Mouse (Mus musculus) left cerebral cortex, postnatal 4 days (tissue): ENCODE results near the gene Igsf11. TPM values are rescaled to one million over a fixed set of nuclear protein-coding genes. Genes with fewer than 3 reads are reported as not detected.

ENCODE experiments used
- DNase-seq: peaks from one replicate; pipeline ENCODE4 v3.0.0-alpha.2; 2022
- intact Hi-C: fragments of 180-260 bp; cut with DNase I; formaldehyde crosslinking; loops from one replicate; pipeline ENCODE4 v1.15.1; 2025
- total RNA-seq, 2 experiments: library from RNA; stranded (reverse); gene quantifications; 2 replicates each; pipeline ENCODE4 v1.2.3; 2021

Igsf11 gene
- 10 to 100 TPM; 14.3 to 14.4 TPM for total RNA-seq

DNA sequence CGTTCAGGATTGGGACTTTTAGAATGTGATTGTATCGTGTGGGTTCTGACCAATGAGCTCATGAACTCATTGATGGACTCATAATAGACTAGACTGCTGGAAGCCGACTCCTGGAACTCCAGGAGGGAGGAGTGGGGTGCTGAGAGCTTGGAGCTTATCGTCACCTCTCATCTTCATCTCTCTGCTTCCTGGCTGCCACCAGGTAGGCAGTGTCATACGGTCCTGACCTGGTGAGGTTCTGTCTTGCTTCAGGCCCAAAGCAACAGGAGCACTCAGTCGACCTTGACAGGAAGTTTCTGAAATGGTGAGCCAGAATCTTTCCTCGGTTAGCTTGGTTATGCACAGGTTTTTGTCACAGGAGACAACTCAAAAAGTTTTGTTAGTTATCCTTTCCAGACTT, at the start of gene Igsf11:
Gene Igsf11 (plus strand): TSS at position 301 of the 400 bp plus-strand sequence.
- DNase-seq, result no peak
- intact Hi-C loops, result no loop called here

DNA sequence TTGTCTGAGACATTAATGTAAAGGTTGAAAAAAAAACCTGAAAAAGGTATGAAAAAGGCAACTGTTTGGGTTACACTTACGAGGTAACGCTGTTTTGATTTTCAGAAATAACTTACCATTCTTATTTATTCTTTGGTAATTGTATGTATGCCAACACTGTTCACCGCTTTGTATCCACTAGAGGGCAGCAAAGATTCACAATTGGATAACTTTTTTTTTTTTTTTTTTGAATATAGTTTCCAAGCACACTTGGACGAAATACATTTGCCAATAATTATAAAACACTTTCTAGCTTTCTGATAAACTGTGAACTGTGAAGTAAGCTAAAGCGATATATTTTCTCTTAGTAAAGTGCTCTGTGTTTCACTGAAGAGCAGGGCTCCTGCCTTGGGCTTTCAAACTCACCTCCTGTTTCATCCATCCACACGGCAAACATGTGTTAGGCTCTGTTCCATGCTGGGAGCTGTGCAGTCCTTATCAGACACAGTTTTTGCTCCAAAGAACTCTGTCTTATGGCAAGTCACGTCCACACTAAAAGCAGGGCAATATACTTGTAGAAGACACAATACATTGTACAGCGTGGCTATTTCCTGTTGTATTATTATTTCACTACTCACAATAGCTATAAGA, 34.2 kb upstream of the Igsf11 start:
- intact Hi-C loops, result loop anchor here (2.0 kb wide), 1 partner anchor 195 kb away; no protein-coding TSS in a partner anchor
- no peak for DNase-seq

DNA sequence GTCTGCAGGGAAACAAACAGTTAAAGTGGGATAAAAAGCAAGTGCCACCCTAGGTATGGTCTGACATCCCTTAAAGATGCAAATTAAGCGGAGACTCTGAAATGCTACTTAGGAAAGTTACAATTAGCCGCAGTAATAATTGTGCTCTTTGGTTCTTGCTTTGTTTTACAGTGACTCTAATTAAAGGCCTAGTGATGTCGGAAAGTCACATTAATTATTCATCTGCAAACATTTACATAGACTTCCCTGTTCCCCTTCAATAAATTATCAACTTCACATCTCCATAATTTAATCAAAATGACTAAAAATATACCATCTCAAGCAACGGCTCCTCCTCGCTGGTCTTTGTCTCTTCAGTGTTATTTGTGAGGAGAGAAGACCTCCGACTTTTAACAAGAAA, 31.9 kb upstream of the Igsf11 start:
- DNase-seq, result no peak
- intact Hi-C loops, result no loop called here

DNA sequence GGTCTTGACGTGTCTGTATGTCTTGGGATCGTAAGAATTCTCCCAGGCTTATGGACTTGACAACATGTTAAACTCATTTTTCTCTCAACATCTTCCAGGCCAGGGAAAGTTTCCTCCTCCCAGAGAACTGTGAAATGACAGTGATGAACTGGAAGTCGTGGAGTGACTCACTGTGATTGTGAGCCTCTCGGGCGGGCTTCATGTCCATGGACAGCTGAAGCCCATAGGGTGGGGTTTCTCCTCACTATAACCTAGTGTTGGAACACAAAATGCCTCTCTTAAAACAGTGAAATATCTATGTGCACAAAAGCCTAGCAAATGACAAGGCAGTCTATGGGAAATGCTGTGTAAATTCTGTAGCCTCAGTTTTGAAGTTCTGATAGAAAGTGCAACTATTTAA, 28.1 kb upstream of the Igsf11 start:
- intact Hi-C loops, result no loop called here
- no peak for DNase-seq

DNA sequence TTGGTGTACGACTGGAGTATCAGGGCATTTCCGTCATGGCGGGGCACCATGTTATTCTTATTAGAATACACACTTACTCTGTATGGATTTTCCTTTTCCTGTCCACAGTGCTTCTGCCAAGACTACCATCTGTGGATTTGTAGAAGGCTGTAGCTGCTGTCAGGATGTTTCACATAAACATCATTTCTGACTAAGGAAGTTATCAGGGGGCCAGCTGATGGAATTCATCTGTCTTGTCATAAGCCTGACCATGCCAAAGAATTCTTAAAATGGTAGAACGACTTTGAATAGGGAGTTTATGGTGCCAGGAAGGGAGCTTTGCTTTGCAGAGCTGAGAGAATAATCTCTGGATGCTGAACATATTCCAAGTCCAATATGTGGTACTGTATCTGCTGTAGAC, 19.2 kb upstream of the Igsf11 start:
- intact Hi-C loops, result no loop called here
- no peak for DNase-seq

DNA sequence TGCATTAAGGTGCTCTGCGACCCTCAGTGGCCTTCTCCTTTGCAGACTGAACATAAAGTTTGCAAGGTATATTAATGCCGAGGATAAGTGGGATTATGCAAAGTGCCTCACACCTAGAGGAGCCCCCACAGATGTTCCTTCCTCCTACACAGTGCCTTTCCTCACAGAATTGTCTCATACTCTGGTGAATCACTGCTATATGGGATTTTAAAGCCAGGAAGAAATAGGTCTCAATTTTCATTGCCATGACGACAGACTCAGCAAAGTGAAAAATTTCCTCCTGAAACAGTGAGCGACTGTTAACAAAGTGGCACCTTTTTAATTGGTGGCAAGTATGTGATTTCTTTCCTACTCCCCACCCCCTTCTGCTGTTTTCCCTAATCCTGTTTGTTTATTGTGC, 18.0 kb upstream of the Igsf11 start:
- intact Hi-C loops, result no loop called here
- no peak for DNase-seq

DNA sequence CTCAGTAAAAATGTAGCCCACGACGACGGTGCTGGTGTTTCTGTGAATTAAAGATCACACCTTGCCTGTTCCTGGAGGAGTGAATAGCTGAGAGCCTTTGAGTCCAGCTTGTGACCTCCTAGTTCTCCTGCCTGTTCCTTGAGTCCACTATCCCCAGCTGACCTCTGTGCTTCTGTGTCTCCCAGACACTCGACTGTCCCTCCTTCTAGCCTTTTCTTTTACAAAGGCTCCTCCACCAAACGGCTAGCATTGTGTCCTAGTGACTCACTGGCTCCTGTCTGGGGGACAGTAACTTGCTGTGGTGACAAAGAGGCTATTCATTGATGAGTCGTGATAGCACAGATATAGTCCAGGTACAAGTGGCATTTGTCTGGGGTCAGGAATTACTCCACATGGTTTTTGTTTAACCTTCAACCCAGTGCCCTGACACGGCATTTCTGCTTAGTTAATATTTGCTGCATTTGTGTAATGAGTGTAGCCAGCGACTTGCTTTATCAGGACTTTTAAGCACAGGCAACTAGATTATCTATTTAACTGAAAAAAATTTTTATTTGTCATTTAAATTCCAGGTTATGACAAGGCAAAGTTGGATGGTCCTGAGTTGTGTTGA, 6.5 kb downstream of the Igsf11 start:
- intact Hi-C loops, result no loop called here
- no peak for DNase-seq

DNA sequence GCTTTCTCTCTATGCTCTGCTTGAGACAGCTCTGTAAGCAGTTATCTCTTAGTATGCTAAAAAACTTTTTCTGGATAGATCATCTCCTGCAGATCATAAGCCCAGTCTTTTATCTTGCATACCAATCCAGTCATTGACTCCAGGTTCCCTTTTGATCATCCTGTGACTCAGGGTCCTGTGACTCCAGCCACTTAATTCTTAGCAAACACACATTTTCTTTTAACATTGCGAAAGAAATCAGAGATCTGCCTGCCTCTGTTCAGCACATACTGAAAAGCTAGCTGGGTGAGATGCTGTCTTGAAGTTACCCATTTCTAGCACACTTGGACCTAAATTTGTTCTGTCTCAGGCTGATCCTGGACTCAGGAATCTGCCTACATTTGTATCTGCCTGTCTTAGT, 7.6 kb downstream of the Igsf11 start:
- intact Hi-C loops, result loop anchor here (10.0 kb wide), 1 partner anchor 145 kb away; no protein-coding TSS in a partner anchor
- DNase-seq, result no peak

DNA sequence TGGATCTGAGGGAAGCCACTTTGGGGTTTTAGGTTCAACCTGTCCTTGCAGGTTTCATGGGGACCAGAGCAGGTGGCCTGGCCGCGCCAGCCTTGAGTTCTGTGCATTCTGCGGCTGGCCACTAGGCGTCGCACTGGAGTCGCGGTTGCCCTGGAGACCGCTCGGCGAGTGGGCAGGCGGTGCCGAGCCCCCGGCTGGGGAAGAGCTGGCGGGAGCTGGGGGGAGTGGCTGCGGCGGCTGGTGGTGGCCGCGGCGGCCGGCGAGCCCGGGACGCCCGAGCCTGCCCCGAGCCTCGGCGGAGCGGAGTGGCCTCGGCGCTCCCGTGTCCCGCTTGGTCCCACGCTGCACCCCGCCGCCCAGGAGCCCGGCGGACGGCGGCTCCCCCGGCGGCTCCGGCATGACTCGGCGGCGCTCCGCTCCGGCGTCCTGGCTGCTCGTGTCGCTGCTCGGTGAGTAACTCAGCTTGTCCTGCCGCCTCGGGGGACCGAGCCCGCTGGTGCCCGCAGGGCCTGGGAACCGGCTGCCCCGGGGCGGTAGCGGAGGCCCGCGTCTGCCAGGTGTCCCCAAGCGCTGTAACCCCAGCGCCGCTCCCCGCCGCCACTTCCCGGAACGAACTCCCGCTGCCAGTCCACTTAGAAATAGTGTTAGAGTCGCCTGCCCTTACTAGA, 9.8 kb downstream of the Igsf11 start:
- intact Hi-C loops, result loop anchor here (10.0 kb wide), 1 partner anchor 143 kb away; no protein-coding TSS in a partner anchor
- peak; percentile 91 for DNase-seq

DNA sequence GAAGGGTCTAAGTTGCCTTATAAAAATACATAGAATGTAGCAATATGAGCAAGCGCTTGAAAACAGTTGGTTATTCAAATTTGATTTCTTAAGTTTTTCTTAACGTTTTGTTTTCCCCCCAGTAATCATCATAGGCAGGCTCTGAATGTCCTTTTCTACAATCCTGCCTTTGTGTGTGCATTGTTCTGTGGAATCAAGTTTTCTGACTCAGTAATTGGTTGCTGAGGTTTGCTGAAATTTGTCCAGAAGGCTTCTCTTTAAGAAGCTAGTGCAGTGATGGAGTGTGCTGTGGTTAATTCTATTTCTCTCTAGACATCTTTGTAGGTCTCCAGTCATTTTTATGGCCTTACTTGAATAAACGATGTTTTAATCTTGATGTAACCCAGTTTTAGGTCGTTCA, 10.5 kb downstream of the Igsf11 start:
- intact Hi-C loops, result loop anchor here (10.0 kb wide), 1 partner anchor 142 kb away; no protein-coding TSS in a partner anchor
- no peak for DNase-seq

DNA sequence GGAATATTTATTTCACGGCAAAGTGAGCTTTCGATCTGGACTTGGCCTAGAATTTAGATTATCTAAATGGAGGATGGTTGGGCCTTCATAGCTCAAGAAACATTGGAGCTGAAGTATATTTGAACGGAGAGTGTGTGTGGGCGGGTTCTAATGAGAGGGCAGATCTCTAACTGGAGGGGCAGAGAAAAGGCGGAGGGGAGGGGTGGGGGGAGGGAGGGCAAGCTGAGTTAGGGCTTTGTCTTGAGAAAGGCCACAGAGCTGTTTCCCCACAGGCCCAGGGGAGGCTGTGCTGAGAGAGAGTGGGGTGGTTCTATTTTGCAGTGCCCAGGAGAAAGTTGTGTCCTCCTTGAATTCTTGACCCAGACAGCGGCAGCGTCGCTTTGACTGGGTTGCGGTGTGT, 11.7 kb downstream of the Igsf11 start:
- intact Hi-C loops, result loop anchor here (10.0 kb wide), 1 partner anchor 141 kb away; no protein-coding TSS in a partner anchor

DNA sequence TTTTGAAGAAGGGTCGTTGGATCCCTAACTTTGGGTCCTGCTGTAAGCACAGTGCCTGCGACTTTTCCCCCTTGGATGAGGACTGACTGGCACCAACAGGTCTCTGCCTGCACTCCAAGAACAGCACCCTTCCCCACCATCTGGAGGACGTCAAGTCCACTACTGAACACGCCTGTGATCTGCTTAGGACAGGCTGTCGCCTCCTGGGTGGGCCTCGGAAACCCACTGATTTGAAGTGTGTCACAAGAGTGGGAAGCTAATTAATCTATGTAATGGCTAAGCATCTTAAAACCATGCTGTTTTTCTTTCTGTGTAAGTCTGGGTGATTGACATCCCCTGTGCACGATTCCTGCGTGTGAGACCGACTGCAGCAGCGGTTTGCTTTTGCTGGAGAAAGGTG, 13.4 kb downstream of the Igsf11 start:
- peak; percentile 66 for DNase-seq
- intact Hi-C loops, result loop anchor here (10.0 kb wide), 1 partner anchor 139 kb away; no protein-coding TSS in a partner anchor

More for the DNA sequence above, 11.7 kb downstream of the Igsf11 start:
- DNase-seq, result no peak

DNA sequence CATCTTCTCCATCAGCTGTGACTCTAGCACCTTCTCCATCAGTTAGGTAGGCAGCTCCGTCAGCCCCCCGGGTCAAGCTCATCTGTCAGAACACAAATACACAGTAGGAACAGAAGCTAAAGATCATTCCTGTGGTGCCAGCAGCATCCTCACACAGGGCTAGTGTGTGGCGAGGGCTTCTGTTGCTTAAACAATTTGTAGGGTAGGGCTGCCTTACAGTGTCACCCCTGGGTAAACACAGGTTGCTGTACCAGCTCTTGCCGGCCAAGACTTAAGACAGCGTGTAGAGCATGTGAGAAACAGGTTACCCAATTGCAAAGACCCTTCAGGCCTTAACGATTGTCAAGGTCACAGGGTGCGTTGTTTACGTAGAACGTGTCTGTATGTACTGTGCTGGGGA, 15.8 kb downstream of the Igsf11 start:
- intact Hi-C loops, result loop anchor here (10.0 kb wide), 1 partner anchor 136 kb away; no protein-coding TSS in a partner anchor

DNA sequence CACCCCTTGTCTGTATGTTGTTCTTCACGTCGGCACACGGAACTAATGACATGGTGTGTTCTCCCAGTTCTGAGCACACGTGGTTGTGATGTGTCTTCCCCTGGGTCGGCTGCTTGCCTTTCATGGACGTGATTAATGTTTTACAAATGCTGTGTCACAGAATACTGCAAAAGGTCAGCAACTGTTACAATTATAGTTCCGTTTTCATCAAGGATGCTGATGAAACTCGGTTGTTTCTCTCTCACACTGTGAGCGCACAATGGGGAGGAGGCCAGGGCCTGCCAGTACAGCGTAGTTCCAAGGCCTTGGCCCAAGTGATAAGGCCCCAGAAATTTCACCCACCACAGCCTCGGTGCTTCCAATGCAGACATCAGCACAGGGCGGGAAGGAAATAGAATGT, 17.0 kb downstream of the Igsf11 start:
- intact Hi-C loops, result loop anchor here (10.0 kb wide), 1 partner anchor 135 kb away; no protein-coding TSS in a partner anchor
- DNase-seq, result no peak

More for the DNA sequence above, 15.8 kb downstream of the Igsf11 start:
- no peak for DNase-seq

DNA sequence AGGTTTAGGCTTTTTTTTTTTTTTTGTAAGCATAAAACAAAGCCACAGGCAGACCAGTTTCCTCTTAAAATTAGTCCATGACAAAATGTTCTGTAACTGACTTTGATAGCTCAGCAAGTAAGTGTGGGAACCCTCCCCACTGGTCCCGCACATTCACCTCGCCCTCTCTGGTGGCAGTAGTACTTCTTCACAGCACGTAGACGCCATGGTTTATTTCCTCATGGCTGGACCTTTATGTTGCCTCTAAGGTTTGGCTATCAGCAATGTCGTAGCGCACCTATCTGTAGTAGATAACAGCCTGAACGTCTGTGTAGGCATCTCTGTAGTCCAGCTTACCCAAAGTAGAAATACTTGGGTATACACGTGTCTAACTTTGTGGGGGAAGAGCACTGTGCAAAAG, 17.6 kb downstream of the Igsf11 start:
- intact Hi-C loops, result no loop called here
- no peak for DNase-seq

DNA sequence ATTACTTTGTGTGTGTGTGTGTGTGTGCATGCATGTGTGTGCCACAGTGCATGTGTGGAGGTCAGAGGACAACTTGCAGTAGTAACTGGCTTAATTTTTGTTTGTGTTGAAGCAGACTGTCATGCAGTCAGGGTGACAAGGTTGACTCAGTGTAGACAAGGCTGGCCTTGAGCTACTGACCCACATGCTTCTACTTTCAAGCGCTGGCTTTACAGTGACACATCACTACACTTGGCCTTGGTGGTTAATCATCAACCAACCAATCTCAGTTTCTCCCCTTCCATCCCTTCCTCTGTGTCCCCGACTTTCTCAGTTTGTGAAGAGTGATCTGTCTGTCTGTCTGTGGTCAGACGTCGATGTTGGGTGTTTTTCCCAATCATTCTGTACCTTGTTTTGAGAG, 23.0 kb downstream of the Igsf11 start:
- intact Hi-C loops, result no loop called here
- DNase-seq, result no peak

DNA sequence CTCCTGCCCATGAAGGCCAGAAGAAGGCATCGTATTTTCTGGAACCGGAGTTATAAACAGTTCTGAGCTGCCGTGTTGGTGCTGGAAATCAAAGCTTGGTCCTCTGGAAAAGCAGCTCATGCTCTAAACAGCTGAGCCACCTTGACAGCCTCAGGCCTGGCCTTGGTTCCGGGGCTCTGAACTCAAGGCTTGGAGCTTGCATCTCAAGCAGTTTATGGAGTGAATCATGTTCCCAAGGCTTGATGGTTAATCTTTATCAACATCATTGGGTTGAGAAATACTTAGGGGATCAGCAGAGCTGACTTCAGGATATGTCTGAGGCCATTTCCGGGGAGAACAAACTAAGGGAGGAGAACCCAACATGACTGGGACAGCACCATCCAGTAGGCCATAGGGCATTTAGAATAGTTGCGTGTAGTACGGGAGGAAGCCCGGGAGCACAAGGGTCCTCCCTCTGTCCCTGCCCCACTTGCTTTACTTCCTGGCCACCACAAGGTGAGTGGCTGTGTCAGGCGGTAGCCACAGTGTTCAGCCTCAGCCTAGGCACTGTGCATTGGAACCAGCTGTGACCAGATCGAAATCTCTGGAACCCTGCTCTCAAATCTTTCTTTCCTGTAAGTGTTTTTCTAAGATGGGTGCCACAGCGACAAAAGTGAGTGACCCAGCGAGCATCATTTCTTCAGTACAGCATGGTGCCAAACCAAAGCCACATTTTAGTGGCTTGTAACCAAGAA, 23.7 kb downstream of the Igsf11 start:
- no peak for DNase-seq
- intact Hi-C loops, result no loop called here

DNA sequence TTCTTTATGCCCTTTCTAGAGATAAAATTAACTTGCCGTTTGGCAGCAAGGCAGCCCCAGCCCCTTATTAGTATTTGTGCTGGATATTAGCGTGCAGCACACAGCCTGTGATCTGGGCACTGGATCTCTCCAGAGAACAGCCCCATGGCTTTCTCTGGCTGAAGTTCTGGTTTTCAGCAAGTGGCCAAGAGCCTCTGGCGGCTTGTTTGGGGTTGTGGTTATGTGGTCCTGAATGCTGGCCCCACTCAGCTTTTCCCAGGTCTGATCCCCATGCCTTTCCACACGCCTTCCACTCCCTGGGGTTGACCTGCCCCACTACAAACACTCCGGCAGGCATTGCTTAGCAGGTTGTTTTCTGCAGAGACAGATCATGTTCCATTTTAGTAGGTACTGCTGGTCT, 24.4 kb downstream of the Igsf11 start:
- intact Hi-C loops, result no loop called here
- peak; percentile 11 for DNase-seq

DNA sequence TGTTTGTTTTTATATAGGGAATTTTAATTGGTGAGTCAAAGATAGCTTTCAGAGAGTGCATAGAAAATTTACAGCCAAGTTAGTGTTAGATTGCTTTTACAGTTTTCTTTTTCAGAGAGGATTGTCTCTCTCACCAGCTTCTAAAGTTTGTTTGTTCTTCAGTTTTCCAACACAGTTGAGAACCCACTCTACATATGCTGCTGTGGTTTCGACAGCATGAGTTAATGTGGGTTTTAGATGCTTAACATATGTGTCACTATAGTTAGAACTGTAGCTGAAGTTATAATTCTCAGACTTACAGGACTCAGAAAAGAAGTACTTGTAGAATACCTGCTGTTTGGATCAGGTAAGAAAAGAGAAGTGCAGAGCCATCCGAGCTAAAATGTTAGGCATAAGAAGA, 25.6 kb downstream of the Igsf11 start:
- intact Hi-C loops, result no loop called here
- no peak for DNase-seq

DNA sequence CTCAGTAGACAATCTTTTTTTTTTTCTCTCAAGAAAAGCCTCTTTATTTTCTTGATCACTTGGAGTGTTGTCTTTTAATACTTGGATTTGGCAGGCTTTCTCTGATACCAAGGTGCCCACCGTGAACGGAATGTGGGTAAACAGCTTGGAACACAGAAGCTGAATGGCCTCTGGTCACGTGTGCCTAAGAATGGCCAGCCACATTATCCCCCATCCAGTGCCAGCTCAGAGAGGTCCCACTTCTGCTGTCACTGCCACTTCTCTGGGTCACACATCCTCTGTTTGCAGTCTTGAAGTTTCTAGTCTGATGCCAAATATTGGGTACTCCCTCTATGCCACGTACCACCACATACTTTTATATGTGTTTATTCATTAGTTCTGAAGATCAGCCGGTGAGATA, 28.0 kb downstream of the Igsf11 start:
- intact Hi-C loops, result no loop called here
- no peak for DNase-seq

DNA sequence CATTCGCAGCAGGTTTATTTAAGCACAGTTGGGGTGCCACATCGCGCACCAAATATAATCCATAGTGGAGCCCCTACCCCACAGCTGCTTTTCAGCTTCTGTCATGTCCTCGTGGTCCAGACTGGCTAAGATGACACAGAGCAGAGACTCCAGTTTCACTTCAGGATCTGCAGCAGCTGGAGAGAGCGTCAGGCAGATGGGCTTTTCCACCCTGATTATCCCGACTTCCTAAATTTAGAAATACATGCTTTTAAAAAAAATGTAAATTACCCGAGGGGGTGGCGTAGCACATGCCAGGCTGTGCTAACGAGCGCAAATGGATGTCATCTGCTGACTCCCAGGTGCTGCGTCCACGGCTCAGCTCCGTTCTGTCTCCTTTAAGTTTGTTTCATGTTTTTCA, 32.5 kb downstream of the Igsf11 start:
- peak; percentile 10 for DNase-seq
- intact Hi-C loops, result no loop called here
